Mouse (Mus musculus) large intestine, adult 2 months (tissue): ENCODE data around the gene Cdh7. TPM values are rescaled to one million over a fixed set of nuclear protein-coding genes. Genes with fewer than 3 reads are reported as not detected.
"Not testable (repeated sequence)": the region's sequence is repeated elsewhere in the genome, so short reads cannot be mapped to it uniquely, and the experiment has no call there.

ENCODE experiments used
- DNase-seq: peaks from one replicate; pipeline ENCODE4 v3.0.0-alpha.2; 2012; ENCODE audit warnings: low read depth, low spot score
- WGBS: fragments of 180-500 bp; shearing (Covaris S2); methylation state at CpG from one replicate; pipeline ENCODE4 v1.1.7; 2018; 5-methylcytosine and 5-hydroxymethylcytosine counted together
- polyA plus RNA-seq: library from polyadenylated mRNA; depleted of rRNA; stranded (reverse); fragments of >200 nt; gene quantifications from 2 replicates; pipeline ENCODE4 v1.2.3, GENCODE M21; 2012; rRNA removed

The Cdh7 gene
- polyA plus RNA-seq = not detected in 2 replicates

- no peak for DNase-seq
- 6% methylated on average over 35 of the region's 35 CpGs for WGBS
Measured at GRCm38 (mm10) chr1:109982064-109982808, at the start of gene Cdh7. Gene Cdh7, plus strand, starts transcription at chr1:109982431.

GRCm38 (mm10) chr1:109932674-109933073 lies 49.6 kb upstream of the Cdh7 start:
- no peak for DNase-seq
- WGBS = 86% methylated on average over 3 of the region's 3 CpGs

GRCm38 (mm10) chr1:109948571-109948970 lies 33.7 kb upstream of the Cdh7 start:
- WGBS = 82% methylated on average over 2 of the region's 2 CpGs
- no peak for DNase-seq

- DNase-seq = no peak
- WGBS = 82% methylated on average over 5 of the region's 5 CpGs
Measured at GRCm38 (mm10) chr1:109971721-109972425, 10.4 kb upstream of the Cdh7 start.

- WGBS = 60% methylated on average over 4 of the region's 4 CpGs
Measured at GRCm38 (mm10) chr1:109972426-109973015, 9.7 kb upstream of the Cdh7 start.

GRCm38 (mm10) chr1:109982809-109983536 lies 742 bp downstream of the Cdh7 start:
- WGBS = 8% methylated on average over 38 of the region's 38 CpGs
- no peak for DNase-seq

More at GRCm38 (mm10) chr1:109972426-109973015, 9.7 kb upstream of the Cdh7 start:
- DNase-seq = no peak

GRCm38 (mm10) chr1:109983537-109983912 lies 1.3 kb downstream of the Cdh7 start:
- no peak for DNase-seq
- 31% methylated on average over 6 of the region's 6 CpGs for WGBS

GRCm38 (mm10) chr1:109984776-109985175 lies 2.5 kb downstream of the Cdh7 start:
- 66% methylated on average over 3 of the region's 3 CpGs for WGBS
- no peak for DNase-seq

GRCm38 (mm10) chr1:109985468-109985867 lies 3.2 kb downstream of the Cdh7 start:
- WGBS = 7% methylated on average over 1 of the region's 1 CpGs
- DNase-seq = no peak

GRCm38 (mm10) chr1:109989541-109989940 lies 7.3 kb downstream of the Cdh7 start:
- DNase-seq = no peak

GRCm38 (mm10) chr1:109993906-109994305 lies 11.7 kb downstream of the Cdh7 start:
- 75% methylated on average over 5 of the region's 5 CpGs for WGBS
- no peak for DNase-seq

More at GRCm38 (mm10) chr1:109989541-109989940, 7.3 kb downstream of the Cdh7 start:
- 61% methylated on average over 2 of the region's 2 CpGs for WGBS

- DNase-seq = no peak
Measured at GRCm38 (mm10) chr1:110004451-110004850, 22.2 kb downstream of the Cdh7 start.

- 72% methylated on average over 3 of the region's 3 CpGs for WGBS
- DNase-seq = no peak
Measured at GRCm38 (mm10) chr1:110005038-110005437, 22.8 kb downstream of the Cdh7 start.

GRCm38 (mm10) chr1:110012153-110012552 lies 29.9 kb downstream of the Cdh7 start:
- DNase-seq = no peak
- 71% methylated on average over 1 of the region's 1 CpGs for WGBS

GRCm38 (mm10) chr1:110056317-110056716 lies 74.1 kb downstream of the Cdh7 start:
- DNase-seq = no peak

- 92% methylated on average over 1 of the region's 1 CpGs for WGBS
- DNase-seq = no peak
Measured at GRCm38 (mm10) chr1:110067405-110067804, 85.2 kb downstream of the Cdh7 start.

GRCm38 (mm10) chr1:110078471-110078870 lies 96.2 kb downstream of the Cdh7 start:
- DNase-seq = no peak

GRCm38 (mm10) chr1:110118071-110118470 lies 135.8 kb downstream of the Cdh7 start:
- WGBS = 76% methylated on average over 1 of the region's 1 CpGs
- no peak for DNase-seq

- DNase-seq = no peak
- WGBS = 66% methylated on average over 1 of the region's 1 CpGs
Measured at GRCm38 (mm10) chr1:110118862-110119261, 136.6 kb downstream of the Cdh7 start.

- WGBS = 92% methylated on average over 7 of the region's 12 CpGs
- DNase-seq = not testable (repeated sequence)
Measured at GRCm38 (mm10) chr1:110171459-110171858, 189.2 kb downstream of the Cdh7 start.
